Mouse (Mus musculus) myocyte (in vitro differentiated cells): Measurements from ENCODE around the gene Bpifa6. TPM values are rescaled to one million over a fixed set of nuclear protein-coding genes. Genes with fewer than 3 reads are reported as not detected.
A peak's percentile ranks its signal among the peaks of the same experiment; 100 is the strongest.

Experiments
- H3K27me3 ChIP-seq: one replicate; pipeline ENCODE4 v1.6.1; 2011; ENCODE audit not compliant: control insufficient read depth, insufficient read depth, insufficient read length
- H3K36me3 ChIP-seq: one replicate; pipeline ENCODE4 v1.6.1; 2011; ENCODE audit not compliant: control insufficient read depth, insufficient read depth
- H3K4me2 ChIP-seq: one replicate; pipeline ENCODE4 v1.6.1; 2011; ENCODE audit warnings: low read depth, control low read depth
- H3K4me3 ChIP-seq: one replicate; pipeline ENCODE4 v1.5.1; 2011; ENCODE audit warnings: mild to moderate bottlenecking, control low read depth, moderate library complexity
- H3K79me2 ChIP-seq: one replicate; pipeline ENCODE4 v1.6.1; 2011; ENCODE audit not compliant: control insufficient read depth, insufficient read depth
- H3ac ChIP-seq: one replicate; pipeline ENCODE4 v1.6.1; 2011; ENCODE audit not compliant: control insufficient read depth, insufficient read length
- CEBPB ChIP-seq: IDR thresholded peaks from 2 replicates; pipeline ENCODE4 v1.6.1; 2011; ENCODE audit warnings: mild to moderate bottlenecking, moderate library complexity; ENCODE audit not compliant: poor library complexity, insufficient read depth, severe bottlenecking
- E2F4 ChIP-seq: IDR thresholded peaks from one replicate; pipeline ENCODE4 v1.6.1; 2011; ENCODE audit warnings: mild to moderate bottlenecking, control low read depth, moderate library complexity; ENCODE audit not compliant: insufficient read depth
- MAX ChIP-seq: IDR thresholded peaks from one replicate; pipeline ENCODE4 v1.6.1; 2011; ENCODE audit warnings: low read depth, mild to moderate bottlenecking, control low read depth
- MYOD1 ChIP-seq, 3 experiments: IDR thresholded peaks; one replicate each; pipeline ENCODE4 v1.6.1; 2011; ENCODE audit warnings: control low read depth in 2 of 3, low read depth in 2 of 3, mild to moderate bottlenecking in 2 of 3, moderate library complexity in 1 of 3; ENCODE audit not compliant: insufficient read length in 2 of 3, control insufficient read depth in 1 of 3
- MYOG ChIP-seq, 3 experiments: IDR thresholded peaks; one replicate each; pipeline ENCODE4 v1.6.1; 2011; ENCODE audit warnings: control low read depth in 2 of 3, low read depth in 2 of 3, mild to moderate bottlenecking in 2 of 3; ENCODE audit not compliant: insufficient read length in 2 of 3, control insufficient read depth in 1 of 3, insufficient read depth in 1 of 3
- POLR2A ChIP-seq: IDR thresholded peaks from one replicate; pipeline ENCODE4 v1.6.1; 2011; ENCODE audit warnings: low read depth, mild to moderate bottlenecking, control low read depth, moderate library complexity; ENCODE audit not compliant: insufficient read length
- POLR2AphosphoS2 ChIP-seq: IDR thresholded peaks from one replicate; pipeline ENCODE4 v1.6.1; 2011; ENCODE audit warnings: low read depth, control low read depth; ENCODE audit not compliant: insufficient read length
- REST ChIP-seq: IDR thresholded peaks from one replicate; pipeline ENCODE4 v1.6.1; 2011; ENCODE audit warnings: mild to moderate bottlenecking, control low read depth, moderate library complexity; ENCODE audit not compliant: insufficient read depth, insufficient read length
- SRF ChIP-seq: IDR thresholded peaks from one replicate; pipeline ENCODE4 v1.6.1; 2011; ENCODE audit warnings: low read depth; ENCODE audit not compliant: control insufficient read depth, insufficient read length
- TCF12 ChIP-seq: IDR thresholded peaks from one replicate; pipeline ENCODE4 v1.6.1; 2011; ENCODE audit warnings: mild to moderate bottlenecking, control low read depth; ENCODE audit not compliant: poor library complexity, insufficient read depth, severe bottlenecking
- TCF3 ChIP-seq: IDR thresholded peaks from one replicate; pipeline ENCODE4 v1.6.1; 2011; ENCODE audit warnings: low read depth, control low read depth; ENCODE audit not compliant: insufficient read length
- USF1 ChIP-seq: IDR thresholded peaks from one replicate; pipeline ENCODE4 v1.6.1; 2011; ENCODE audit warnings: low read depth, mild to moderate bottlenecking, control low read depth, moderate library complexity
- polyA plus RNA-seq: library from polyadenylated mRNA; unstranded; fragments of >200 nt; fragmentation: generic; extraction: Trizol; gene quantifications from one replicate; pipeline ENCODE4 v1.2.1, GENCODE M21; 2012; ENCODE audit warnings: missing spikeins

The Bpifa6 gene
- polyA plus RNA-seq, 1 experiment: not detected

- Histone ChIP-seq H3K4me3 (no peak within 1 kb of the TSS), H3K27me3 (no peaks in the 10 kb centered on the region), H3K79me2 (no peaks in the 10 kb centered on the region), H3K4me2 (no peak within 1 kb of the TSS), H3K36me3 (no peaks in the 10 kb centered on the region), H3ac (no peak within 1 kb of the TSS)
- TF ChIP-seq MAX: no peak
- no peak for TF ChIP-seq MYOG (IDR thresholded peaks at IDR 0.05; ENCODE audit: control insufficient read depth in 1 of 3, insufficient read depth in 1 of 3, insufficient read length in 2 of 3, low read depth in 2 of 3)
- TF ChIP-seq USF1: peak; percentile 39
- TF ChIP-seq TCF12: no peak
- TF ChIP-seq MYOD1 (IDR thresholded peaks at IDR 0.05; ENCODE audit: control insufficient read depth in 1 of 3, insufficient read length in 2 of 3, low read depth in 2 of 3): no peak
- TF ChIP-seq REST: no peak
- TF ChIP-seq CEBPB: no peak
Observed at GRCm38 (mm10) chr2:153937843-153938242, 36.9 kb upstream of the Bpifa6 start, which contains the start of gene Bpifb4. Gene Bpifb4, plus strand, starts transcription at chr2:153938212.

GRCm38 (mm10) chr2:153943537-153943936, 31.2 kb upstream of the Bpifa6 start:
- TF ChIP-seq MYOG (IDR thresholded peaks at IDR 0.05; ENCODE audit: control insufficient read depth in 1 of 3, insufficient read depth in 1 of 3, insufficient read length in 2 of 3, low read depth in 2 of 3): no peak
- TF ChIP-seq CEBPB: no peak
- TF ChIP-seq SRF: no peak
- TF ChIP-seq POLR2A: no peak
- no peak for TF ChIP-seq E2F4
- no peak for TF ChIP-seq USF1
- no peak for TF ChIP-seq MAX
- TF ChIP-seq MYOD1 (IDR thresholded peaks at IDR 0.05; ENCODE audit: control insufficient read depth in 1 of 3, insufficient read length in 2 of 3, low read depth in 2 of 3): no peak
- TF ChIP-seq REST: no peak
- no peak for TF ChIP-seq POLR2AphosphoS2
- no peak for TF ChIP-seq TCF12
- TF ChIP-seq TCF3: no peak
- Histone ChIP-seq H3K27me3 (no peaks in the 10 kb centered on the region), H3K4me2 (no peak overlapping the region), H3K79me2 (no peaks in the 10 kb centered on the region), H3K4me3 (no peak overlapping the region), H3ac (no peak overlapping the region), H3K36me3 (no peaks in the 10 kb centered on the region)

- Histone ChIP-seq H3K4me3 (no peak overlapping the region), H3K36me3 (no peaks in the 10 kb centered on the region), H3K4me2 (no peak overlapping the region), H3K27me3 (no peaks in the 10 kb centered on the region), H3K79me2 (no peaks in the 10 kb centered on the region), H3ac (no peak overlapping the region)
- no peak for TF ChIP-seq USF1
- TF ChIP-seq E2F4: no peak
- TF ChIP-seq TCF3: no peak
- no peak for TF ChIP-seq CEBPB
- TF ChIP-seq MYOG (IDR thresholded peaks at IDR 0.05; ENCODE audit: control insufficient read depth in 1 of 3, insufficient read depth in 1 of 3, insufficient read length in 2 of 3, low read depth in 2 of 3): no peak
- no peak for TF ChIP-seq POLR2AphosphoS2
- no peak for TF ChIP-seq SRF
- TF ChIP-seq MAX: no peak
- TF ChIP-seq MYOD1 (IDR thresholded peaks at IDR 0.05; ENCODE audit: control insufficient read depth in 1 of 3, insufficient read length in 2 of 3, low read depth in 2 of 3): no peak
- no peak for TF ChIP-seq POLR2A
- no peak for TF ChIP-seq TCF12
- TF ChIP-seq REST: no peak
Observed at GRCm38 (mm10) chr2:153944567-153944966, 30.2 kb upstream of the Bpifa6 start.

GRCm38 (mm10) chr2:153952897-153953296, 21.8 kb upstream of the Bpifa6 start:
- H3K4me2 ChIP-seq: no peak overlapping the region
- TF ChIP-seq MYOG (IDR thresholded peaks at IDR 0.05; ENCODE audit: control insufficient read depth in 1 of 3, insufficient read depth in 1 of 3, insufficient read length in 2 of 3, low read depth in 2 of 3): no peak
- no peak for TF ChIP-seq REST
- TF ChIP-seq TCF3: no peak
- no peak for TF ChIP-seq USF1
- no peak for TF ChIP-seq MYOD1 (IDR thresholded peaks at IDR 0.05; ENCODE audit: control insufficient read depth in 1 of 3, insufficient read length in 2 of 3, low read depth in 2 of 3)
- H3K36me3 ChIP-seq: no peaks in the 10 kb centered on the region
- no peak overlapping the region for H3ac ChIP-seq
- no peaks in the 10 kb centered on the region for H3K79me2 ChIP-seq
- no peak overlapping the region for H3K4me3 ChIP-seq
- no peaks in the 10 kb centered on the region for H3K27me3 ChIP-seq

- Histone ChIP-seq H3K79me2 (no peaks in the 10 kb centered on the region), H3K4me2 (no peak overlapping the region), H3K4me3 (no peak overlapping the region), H3K27me3 (no peaks in the 10 kb centered on the region), H3ac (no peak overlapping the region), H3K36me3 (no peaks in the 10 kb centered on the region)
- TF ChIP-seq SRF: no peak
- no peak for TF ChIP-seq TCF3
- TF ChIP-seq POLR2AphosphoS2: no peak
- no peak for TF ChIP-seq REST
- no peak for TF ChIP-seq TCF12
- TF ChIP-seq MYOD1 (IDR thresholded peaks at IDR 0.05; ENCODE audit: control insufficient read depth in 1 of 3, insufficient read length in 2 of 3, low read depth in 2 of 3): no peak
- no peak for TF ChIP-seq MYOG (IDR thresholded peaks at IDR 0.05; ENCODE audit: control insufficient read depth in 1 of 3, insufficient read depth in 1 of 3, insufficient read length in 2 of 3, low read depth in 2 of 3)
- TF ChIP-seq MAX: no peak
- no peak for TF ChIP-seq E2F4
- TF ChIP-seq CEBPB: no peak
- no peak for TF ChIP-seq USF1
- TF ChIP-seq POLR2A: no peak
Observed at GRCm38 (mm10) chr2:153953836-153954235, 20.9 kb upstream of the Bpifa6 start.
